Mouse (Mus musculus) hindbrain, embryonic 12.5 days (tissue): ENCODE measurements around the gene Plp1. TPM values are rescaled to one million over a fixed set of nuclear protein-coding genes. Genes with fewer than 3 reads are reported as not detected.

Experiments
- ATAC-seq: fragments of 200-750 bp; cut with Nextera tagmentation; 2 replicates; pipeline ENCODE4 v1.8.0; 2017; ENCODE audit warnings: moderate TSS enrichment; ENCODE audit not compliant: low FRiP score
- H3K27ac ChIP-seq: fragments of 300-500 bp; sonication (generic); 2 replicates; pipeline ENCODE4 v1.5.1; 2016; ENCODE audit warnings: mild to moderate bottlenecking
- H3K27me3 ChIP-seq: fragments of 300-500 bp; sonication (generic); 2 replicates; pipeline ENCODE4 v1.6.1; 2016; ENCODE audit warnings: mild to moderate bottlenecking
- H3K36me3 ChIP-seq: fragments of 300-500 bp; sonication (generic); 2 replicates; pipeline ENCODE4 v1.6.1; 2016; ENCODE audit warnings: mild to moderate bottlenecking
- H3K4me1 ChIP-seq: fragments of 300-500 bp; sonication (generic); 2 replicates; pipeline ENCODE4 v1.6.1; 2016
- H3K4me2 ChIP-seq: fragments of 300-500 bp; sonication (generic); replicated peaks from 2 replicates; pipeline ENCODE4 v1.6.1; 2016; ENCODE audit warnings: mild to moderate bottlenecking
- H3K4me3 ChIP-seq: fragments of 300-500 bp; sonication (generic); 2 replicates; pipeline ENCODE4 v1.5.1; 2016; ENCODE audit warnings: mild to moderate bottlenecking
- H3K9ac ChIP-seq: fragments of 300-500 bp; sonication (generic); 2 replicates; pipeline ENCODE4 v1.6.1; 2016; ENCODE audit warnings: mild to moderate bottlenecking, moderate library complexity
- H3K9me3 ChIP-seq: fragments of 300-500 bp; sonication (generic); replicated peaks from 2 replicates; pipeline ENCODE4 v1.6.1; 2016; ENCODE audit warnings: mild to moderate bottlenecking
- WGBS: fragments of 180-500 bp; shearing (Covaris S2); methylation state at CpG from one replicate; pipeline ENCODE4 v1.1.7; 2016; 5-methylcytosine and 5-hydroxymethylcytosine counted together
- polyA plus RNA-seq: library from polyadenylated mRNA; unstranded; fragments of >200 nt; fragmentation: Nextera tagmentation; extraction: Ambion mirVana; gene quantifications from 2 replicates; pipeline ENCODE4 v1.2.1, GENCODE M21; 2016

The Plp1 gene
- polyA plus RNA-seq, 1 experiment from 2014 or later = 12.2 TPM

GRCm38 (mm10) chrX:136868061-136869040 lies 45.9 kb downstream of the Plp1 start, which contains the start of gene Rab9b:
Rab9b (minus strand) TSS chrX:136868755.
- Histone ChIP-seq H3K9me3 (no peaks in the 10 kb centered on the region), H3K27ac (peak within 1 kb of the TSS; percentile 52; the same call in 1 of the 2 replicates), H3K4me2 (peak within 1 kb of the TSS; percentile 55), H3K36me3 (no peaks in the 10 kb centered on the region), H3K4me3 (peak within 1 kb of the TSS; percentile 51), H3K4me1 (no peaks in the 10 kb centered on the region), H3K9ac (peak within 1 kb of the TSS; percentile 65), H3K27me3 (no peaks in the 10 kb centered on the region)
- peak; percentile 92 for ATAC-seq
- 24% methylated on average over 21 of the region's 36 CpGs for WGBS

Other genes with a start within 250 kb of the Plp1 start
- gene Tceal3, start 231.8 kb upstream of the Plp1 start, polyA plus RNA-seq = 31.4 and 42.0 TPM in 2 replicates
- gene Tceal1, start 114.7 kb upstream of the Plp1 start, polyA plus RNA-seq = 12.9 and 14.2 TPM in 2 replicates
- gene Morf4l2, start 79.0 kb upstream of the Plp1 start, polyA plus RNA-seq = 569 and 598 TPM in 2 replicates
- 0.17 and 0.18 TPM in 2 replicates for gene Glra4, start 42.5 kb upstream of the Plp1 start, polyA plus RNA-seq
- gene Rab9b, start 46.1 kb downstream of the Plp1 start, polyA plus RNA-seq = 8.5 and 10.1 TPM in 2 replicates
- gene H2bfm, start 104.7 kb downstream of the Plp1 start, polyA plus RNA-seq = not detected in 2 replicates
- 82.4 and 101 TPM in 2 replicates for gene Tmsb15b2, start 152.8 kb downstream of the Plp1 start, polyA plus RNA-seq
- gene Tmsb15l, start 154.2 kb downstream of the Plp1 start, polyA plus RNA-seq = 10.6 TPM in 2 replicates
- 28.8 and 37.6 TPM in 2 replicates for gene Tmsb15b1, start 154.2 kb downstream of the Plp1 start, polyA plus RNA-seq
- gene Zcchc18, start 170.5 kb downstream of the Plp1 start, polyA plus RNA-seq = 136 and 137 TPM in 2 replicates
- 13.1 and 15.6 TPM in 2 replicates for gene Slc25a53, start 215.6 kb downstream of the Plp1 start, polyA plus RNA-seq
- gene Fam199x, start 226.9 kb downstream of the Plp1 start, polyA plus RNA-seq = 12.0 and 12.9 TPM in 2 replicates